Mouse (Mus musculus) embryonic facial prominence, embryonic 14.5 days (tissue): ENCODE data around the gene Il1rl1. TPM values are rescaled to one million over a fixed set of nuclear protein-coding genes. Genes with fewer than 3 reads are reported as not detected.

Experiments
- polyA plus RNA-seq: library from polyadenylated mRNA; unstranded; fragments of >200 nt; fragmentation: Nextera tagmentation; extraction: Ambion mirVana; gene quantifications from 2 replicates; pipeline ENCODE4 v1.2.1, GENCODE M21; 2014

Il1rl1 gene
- polyA plus RNA-seq, 1 experiment from 2014 or later: 3.2 TPM

Other genes starting within 250 kb of the Il1rl1 start
- gene Il1r1, start 204.5 kb upstream of the Il1rl1 start, polyA plus RNA-seq: 9.3 and 9.6 TPM in 2 replicates
- 6.1 and 6.3 TPM in 2 replicates for gene Il1rl2, start 105.0 kb upstream of the Il1rl1 start, polyA plus RNA-seq
- gene Il18r1, start 36.0 kb downstream of the Il1rl1 start, polyA plus RNA-seq: 0.31 and 0.39 TPM in 2 replicates
- 0.25 and 0.28 TPM in 2 replicates for gene Il18rap, start 85.8 kb downstream of the Il1rl1 start, polyA plus RNA-seq
- 0.17 and 0.18 TPM in 2 replicates for gene Slc9a4, start 150.5 kb downstream of the Il1rl1 start, polyA plus RNA-seq